Mouse (Mus musculus) lung, postnatal 0 days (tissue): ENCODE data around the gene Vapb.

Experiments used
- CTCF ChIP-seq: IDR thresholded peaks from 2 replicates; pipeline ENCODE4 v1.5.1; 2016; ENCODE audit warnings: antibody characterized with exemption, mild to moderate bottlenecking
- EP300 ChIP-seq: IDR thresholded peaks from 2 replicates; pipeline ENCODE4 v1.6.1; 2016; ENCODE audit warnings: antibody characterized with exemption, mild to moderate bottlenecking, control low read depth

DNA sequence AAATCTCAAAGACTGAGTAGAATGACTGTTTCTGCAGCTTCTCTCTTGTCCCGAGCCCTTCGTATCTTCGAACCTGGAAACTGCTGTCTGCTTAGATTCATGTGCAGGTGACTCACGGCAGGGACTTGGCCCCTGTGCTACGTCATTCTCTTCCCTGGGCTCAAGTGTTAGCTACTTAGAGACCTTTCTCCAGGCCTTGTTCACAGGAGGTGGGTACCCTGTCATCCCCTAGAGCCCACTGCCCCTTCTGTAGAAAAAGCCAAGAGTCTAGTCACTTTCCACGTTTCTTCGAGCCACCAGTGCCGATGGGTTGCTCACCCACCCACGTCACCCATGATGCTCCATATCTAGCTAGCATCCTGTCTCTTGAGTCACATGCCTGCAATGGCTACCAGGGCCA lies 89.9 kb downstream of the Vapb start:
- TF ChIP-seq CTCF (no peak), EP300 (no peak)
